Mouse (Mus musculus): ENCODE measurements around the gene Dscam.

GRCm38 (mm10) chr16:96723066-96723669 is 447.4 kb downstream of the Dscam start:
- TF ChIP-seq POLR2A (IDR thresholded peaks at IDR 0.05; ENCODE audit: low read depth, low read length) (no peak), CTCF (IDR thresholded peaks at IDR 0.05; ENCODE audit: extremely low read depth, insufficient read length, insufficient replicate concordance, low read depth, low read length) (no peak)
